Mouse (Mus musculus) cerebellum, postnatal 36 days (tissue): Measurements from ENCODE around the gene Henmt1.

ENCODE experiments used
- DNase-seq, 2 experiments: peaks; one replicate each; pipeline ENCODE4 v3.0.0; 2021 to 2022; ENCODE audit warnings: mixed read lengths in 2 of 2

The Henmt1 gene

DNA sequence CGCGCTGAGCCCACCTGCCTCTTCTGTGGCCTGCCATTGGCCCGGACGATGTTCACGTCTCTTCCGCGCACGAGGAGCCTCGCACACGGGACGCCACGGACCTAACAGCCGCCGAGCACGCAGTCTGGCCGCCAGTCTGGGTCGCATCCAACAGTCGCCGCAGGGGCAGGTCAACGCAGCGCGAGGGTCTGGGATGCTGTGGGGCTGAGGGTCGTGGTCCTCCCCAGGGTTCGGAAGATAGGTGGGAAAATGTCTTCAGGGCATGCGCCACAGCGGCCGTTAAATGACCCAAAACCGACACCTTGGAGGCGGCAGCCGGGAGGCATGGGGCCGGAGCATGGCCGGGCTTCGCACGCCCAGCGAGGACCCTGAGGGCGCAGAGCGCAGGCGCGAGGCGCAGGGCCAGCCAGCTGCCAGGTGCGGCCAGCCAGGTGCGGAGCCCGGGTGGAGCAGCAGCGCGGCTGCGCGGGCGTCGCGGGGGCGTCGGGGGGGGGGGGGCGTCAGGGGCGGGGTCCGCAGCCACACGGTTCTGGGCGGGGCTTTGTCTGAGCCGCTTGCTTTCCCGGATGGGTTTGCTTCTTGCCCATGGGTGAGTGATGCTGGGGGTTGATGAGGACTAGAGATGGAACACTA lies 444 bp downstream of the Henmt1 start, which contains the start of gene Gm9857:
TSS of gene Gm9857 (minus strand) at position 445 of the 633 bp plus-strand sequence.
- DNase-seq = peak in 1 of 2 experiments; percentile 16

DNA sequence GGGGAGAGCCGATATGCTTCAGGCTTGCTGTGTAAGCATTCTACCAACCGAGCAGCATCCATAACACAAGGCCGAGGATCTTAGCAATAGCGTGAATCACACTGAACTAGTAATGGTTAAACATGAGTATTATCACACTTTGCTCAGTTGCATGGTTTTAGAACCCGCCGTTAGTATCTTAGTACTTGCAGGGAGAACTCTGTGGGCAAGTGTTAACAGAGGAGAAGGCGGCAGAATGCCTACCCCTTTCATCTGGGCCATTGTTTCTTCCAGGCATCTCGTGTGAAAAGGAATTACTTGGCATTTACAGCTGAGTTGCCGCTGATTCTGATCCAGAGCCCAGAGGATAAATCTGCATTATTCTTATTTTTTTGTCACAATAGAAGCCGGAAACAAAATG lies 1.3 kb downstream of the Henmt1 start:
- DNase-seq = no peak

- DNase-seq = no peak
Observed at GRCm38 (mm10) chr3:108957976-108958375, 18.3 kb downstream of the Henmt1 start.

DNA sequence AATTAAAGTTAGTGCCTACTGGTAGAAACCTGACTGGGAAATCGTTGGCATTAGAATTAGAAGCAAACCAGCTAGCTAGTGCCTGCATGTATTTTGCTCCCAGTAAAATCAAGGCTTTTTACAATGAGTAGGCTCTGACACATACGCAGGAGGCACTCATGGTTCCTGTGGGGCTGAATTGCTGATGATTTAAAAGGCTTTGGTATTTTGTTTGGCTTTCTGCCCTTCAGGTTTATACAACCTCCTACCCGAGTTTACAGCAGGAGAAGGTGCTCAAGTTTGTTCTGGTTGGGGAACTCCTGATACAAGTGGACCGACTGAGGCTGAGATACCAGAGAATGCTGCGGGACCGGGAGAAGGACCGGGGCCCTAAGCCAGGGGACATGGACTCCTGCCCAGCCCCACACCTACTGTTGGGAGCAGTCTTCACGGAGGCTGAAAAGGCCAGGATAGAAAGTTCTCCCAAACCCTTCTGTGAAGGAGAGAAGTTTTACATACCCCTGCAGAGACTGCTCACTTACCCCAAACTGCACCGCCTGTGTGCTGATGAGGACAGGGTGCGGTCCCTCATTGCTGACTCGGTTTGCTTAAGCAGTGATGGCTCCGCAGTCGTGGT lies 20.1 kb downstream of the Henmt1 start:
- DNase-seq = no peak

- peak in 1 of 2 experiments; percentile 18 for DNase-seq
Observed at GRCm38 (mm10) chr3:108961226-108961625, 21.6 kb downstream of the Henmt1 start.

DNA sequence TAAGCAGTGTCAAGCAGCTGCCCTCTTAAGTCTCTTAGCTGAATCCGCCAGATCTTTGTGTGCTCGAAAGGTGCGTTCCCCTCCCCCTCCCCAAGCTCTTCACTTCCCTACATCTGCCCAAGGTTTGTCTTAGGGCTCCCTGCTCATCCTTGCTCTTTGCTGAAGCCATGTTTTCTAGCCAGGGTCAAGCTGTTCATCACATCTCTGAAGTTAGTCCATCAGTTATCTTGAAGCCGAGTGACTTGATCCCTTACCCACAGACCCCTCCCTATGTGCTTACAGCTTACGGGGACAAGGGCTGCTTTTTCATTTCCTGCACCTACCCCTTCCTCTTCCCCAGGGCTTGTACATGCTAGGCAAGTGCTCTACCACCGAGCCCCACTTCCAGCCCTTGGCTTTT lies 22.0 kb downstream of the Henmt1 start:
- no peak for DNase-seq

- no peak for DNase-seq
Observed at GRCm38 (mm10) chr3:108963278-108963677, 23.6 kb downstream of the Henmt1 start.

DNA sequence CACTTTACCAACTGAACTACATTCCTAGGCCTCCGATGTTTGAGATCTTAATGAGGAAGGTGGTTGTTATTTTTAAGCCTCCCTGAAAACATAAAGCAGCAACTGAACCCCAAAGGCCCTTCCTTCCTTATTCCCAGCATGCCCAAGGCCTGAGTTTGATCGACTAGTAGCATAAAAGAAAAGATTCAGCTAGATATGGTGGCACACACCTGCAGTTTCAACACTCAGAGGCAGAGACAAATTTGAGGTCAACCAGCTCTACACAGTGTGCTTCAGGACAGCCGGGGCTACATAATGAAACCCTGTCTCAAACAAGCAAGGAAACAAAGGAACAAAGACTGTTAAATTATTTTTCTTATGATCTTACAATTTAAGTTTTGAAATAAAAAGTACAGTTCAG lies 24.1 kb downstream of the Henmt1 start:
- no peak for DNase-seq

DNA sequence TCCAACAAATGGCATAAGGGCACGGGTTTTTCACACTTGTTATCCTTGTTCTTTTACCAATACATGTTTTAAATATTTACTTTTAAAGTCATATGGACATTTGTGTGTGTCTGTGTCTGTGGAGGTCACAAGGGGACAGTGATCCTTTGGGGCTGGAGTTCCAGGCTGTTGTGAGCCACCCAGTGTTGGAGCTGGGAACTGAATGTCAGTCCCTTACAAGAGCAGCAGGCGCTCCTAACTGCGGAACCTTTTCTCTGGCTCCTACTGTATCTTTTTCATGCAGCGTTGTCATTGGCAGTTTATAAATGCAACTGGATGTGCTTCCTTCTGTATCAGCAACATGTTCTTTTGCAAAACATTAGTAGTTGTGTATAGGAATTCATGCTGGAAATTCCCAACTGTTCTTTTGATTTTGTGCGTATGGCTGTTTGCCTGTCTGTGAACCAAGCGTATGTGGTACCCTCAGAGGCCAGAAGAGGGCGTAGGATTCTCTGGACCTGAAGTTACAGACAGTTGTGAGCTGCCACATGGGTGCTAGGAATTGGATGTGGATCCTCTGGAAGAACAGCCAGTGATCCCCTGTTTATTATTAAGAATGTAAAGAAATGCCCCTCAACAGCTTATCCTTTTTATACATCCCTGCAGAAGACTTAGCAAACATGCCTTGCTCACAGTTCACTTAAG lies 24.8 kb downstream of the Henmt1 start:
- DNase-seq = peak; percentile 30 to 33

DNA sequence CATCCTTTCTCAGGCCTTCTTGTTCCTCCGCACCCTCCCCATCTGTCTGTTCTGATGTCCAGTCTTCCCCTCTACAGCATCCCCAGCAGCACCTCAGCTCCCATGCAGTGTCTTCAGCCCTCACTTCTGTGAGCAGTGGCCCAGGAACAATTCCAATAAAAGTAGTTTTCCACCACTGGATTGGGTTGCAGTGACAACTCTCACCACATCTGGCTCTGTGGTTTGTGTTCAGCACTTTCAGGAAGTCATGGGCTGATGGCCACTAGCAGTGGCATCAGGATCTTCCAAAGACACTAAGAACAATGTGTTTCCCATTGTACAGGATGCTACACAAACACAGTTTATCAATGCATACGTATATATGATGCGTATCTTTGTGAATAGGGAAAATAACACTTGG lies 26.4 kb downstream of the Henmt1 start:
- DNase-seq = no peak

- DNase-seq = no peak
Observed at GRCm38 (mm10) chr3:108973980-108974660, 34.4 kb downstream of the Henmt1 start.

GRCm38 (mm10) chr3:108974920-108975485 lies 35.3 kb downstream of the Henmt1 start:
- DNase-seq = peak in 1 of 2 experiments; percentile 24

DNA sequence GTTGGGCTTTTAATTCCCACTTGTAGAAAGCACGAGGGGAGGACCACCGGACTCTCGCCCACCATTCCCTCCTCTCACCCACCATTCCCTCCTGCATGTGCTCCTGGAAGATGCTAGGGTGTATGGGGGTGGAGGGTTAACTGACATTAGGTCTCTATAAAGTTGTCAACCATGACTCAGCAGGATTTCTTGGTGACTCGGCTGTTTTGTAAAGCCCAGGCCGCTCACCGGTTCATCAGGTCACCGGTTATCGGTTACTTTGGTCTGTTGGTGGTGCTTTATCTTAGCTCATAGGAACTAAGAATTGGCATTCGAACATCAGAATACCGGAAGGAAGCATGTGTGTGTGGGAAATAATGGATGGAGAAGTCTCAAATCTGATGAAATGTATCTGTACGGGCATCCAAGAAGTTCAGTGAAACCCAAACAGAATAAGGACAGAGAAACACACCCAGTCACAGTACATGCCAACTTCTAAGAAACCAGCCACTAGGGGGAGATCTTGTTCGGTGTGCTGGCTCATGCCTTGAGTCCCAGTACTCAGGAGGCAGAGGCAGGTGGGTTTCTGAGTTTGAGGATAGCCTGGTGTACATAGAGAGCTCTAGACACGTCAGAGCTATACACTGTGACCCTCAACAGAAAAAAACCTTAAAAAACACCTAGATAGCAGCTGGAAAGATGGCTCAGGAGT lies 37.8 kb downstream of the Henmt1 start:
- no peak for DNase-seq

- no peak for DNase-seq
Observed at GRCm38 (mm10) chr3:108981946-108982345, 42.3 kb downstream of the Henmt1 start.

DNA sequence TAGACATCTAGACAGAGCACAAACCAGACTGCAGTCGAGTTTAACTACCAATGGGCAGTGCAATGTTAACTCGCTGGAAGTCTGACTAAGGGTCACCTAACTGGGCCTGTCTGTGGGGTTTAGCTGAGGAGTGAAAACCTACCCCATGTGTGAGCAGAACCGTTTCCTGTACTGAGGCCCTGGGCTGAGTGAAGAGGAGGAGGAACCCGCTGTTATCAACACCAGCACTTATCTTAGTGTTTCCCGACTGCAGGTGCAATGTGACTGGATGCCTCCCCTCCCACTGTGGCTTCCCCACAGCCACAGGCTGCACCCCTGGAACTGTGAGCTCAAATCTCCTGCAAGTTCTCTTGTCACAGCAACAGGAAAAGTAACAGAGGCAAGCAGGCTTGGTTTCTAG lies 44.3 kb downstream of the Henmt1 start:
- no peak for DNase-seq

DNA sequence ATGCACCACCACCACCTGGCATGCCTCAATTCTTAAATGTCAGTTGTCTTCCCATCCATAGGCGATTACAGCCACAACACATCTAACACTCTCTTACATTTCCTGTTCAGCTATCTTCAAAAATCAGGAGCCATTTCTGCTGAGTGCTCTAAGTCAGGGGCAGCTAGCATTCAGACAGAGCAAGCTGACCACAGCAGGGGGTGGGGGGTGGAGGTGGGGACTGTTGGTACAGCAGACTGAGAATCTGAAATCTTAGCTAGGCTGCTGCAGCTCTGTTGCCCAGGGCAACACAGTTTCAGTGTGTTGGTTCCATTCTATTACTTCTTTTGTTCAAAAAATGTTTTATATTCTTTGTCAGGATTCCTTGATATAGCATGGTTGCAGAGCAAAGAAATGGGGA lies 46.9 kb downstream of the Henmt1 start:
- DNase-seq = no peak

GRCm38 (mm10) chr3:108987009-108987659 lies 47.5 kb downstream of the Henmt1 start:
- no peak for DNase-seq

DNA sequence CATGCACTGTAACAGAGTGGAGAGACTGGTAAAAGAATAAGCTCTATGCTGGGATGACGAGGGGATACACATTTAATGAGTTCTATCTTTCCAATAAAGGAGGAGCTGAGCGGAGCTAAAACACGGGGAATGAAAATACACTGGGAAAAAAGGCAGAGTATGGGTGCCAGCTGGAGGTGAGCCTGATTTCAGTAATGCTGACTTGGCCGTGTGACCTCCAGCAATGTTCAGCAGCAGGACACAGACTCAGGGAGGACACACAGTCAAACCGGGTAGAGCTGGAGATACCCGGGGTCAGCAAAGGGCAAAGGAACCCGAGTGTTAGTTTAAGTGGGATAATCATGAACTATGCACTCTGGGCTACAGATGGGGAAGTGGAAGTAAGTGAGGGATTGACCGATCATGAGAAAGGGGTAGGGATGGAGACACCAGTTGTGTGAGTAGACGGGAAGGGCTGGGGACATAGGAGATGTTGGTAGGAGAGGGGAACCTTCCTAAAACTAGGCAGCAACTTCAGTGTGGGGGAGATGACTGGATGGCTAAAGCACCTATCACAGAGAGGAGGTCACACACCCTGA lies 50.4 kb downstream of the Henmt1 start:
- no peak for DNase-seq

GRCm38 (mm10) chr3:108994477-108994876 lies 54.8 kb downstream of the Henmt1 start:
- no peak for DNase-seq

- DNase-seq = no peak
Observed at GRCm38 (mm10) chr3:108995379-108995778, 55.7 kb downstream of the Henmt1 start.

DNA sequence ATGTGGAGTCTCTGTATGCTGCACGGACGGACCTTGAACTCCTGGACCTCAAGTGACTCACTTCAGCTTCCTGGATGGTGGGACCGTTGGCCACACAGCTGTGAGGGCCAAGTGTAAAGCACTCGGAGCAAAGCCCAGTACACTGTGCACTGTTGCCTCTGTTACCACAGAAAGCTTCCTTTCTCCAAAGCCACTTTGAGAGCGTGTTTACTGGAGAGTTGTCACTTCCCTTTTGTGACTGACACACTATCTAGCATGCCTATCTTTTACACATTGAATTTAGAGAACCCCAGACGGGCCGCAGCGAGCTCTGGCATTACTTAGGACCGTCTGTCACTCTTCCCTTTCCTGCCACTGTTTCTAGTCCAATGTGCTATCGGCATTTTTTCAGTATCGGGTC lies 57.6 kb downstream of the Henmt1 start:
- no peak for DNase-seq

- no peak for DNase-seq
Observed at GRCm38 (mm10) chr3:108997762-108998161, 58.1 kb downstream of the Henmt1 start.
